Mouse (Mus musculus): ENCODE results near the gene Kti12. TPM values are rescaled to one million over a fixed set of nuclear protein-coding genes. Genes with fewer than 3 reads are reported as not detected.

Kti12 gene
- polyA plus RNA-seq, 1 experiment from 2014 or later, result 24.7 TPM

DNA sequence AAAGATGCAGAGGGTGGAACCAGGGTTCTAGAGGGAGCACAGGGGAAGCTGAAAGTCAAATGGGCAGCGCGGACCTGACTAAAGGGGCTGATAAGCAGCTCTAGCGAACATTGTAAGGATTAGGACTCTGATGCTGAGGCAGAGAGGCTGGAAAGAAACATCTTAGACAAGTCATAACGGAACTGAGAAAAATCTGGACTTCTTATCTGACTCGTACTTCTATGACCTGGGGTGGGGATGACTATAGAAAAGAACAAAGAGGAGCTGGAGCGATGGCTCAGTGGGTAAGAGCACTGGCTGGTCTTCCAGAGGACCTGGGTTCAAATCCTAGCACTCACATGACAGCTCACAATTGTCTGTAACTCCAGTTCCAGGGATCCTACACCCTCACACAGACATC is 30.3 kb downstream of the Kti12 start:
- 81% methylated on average over 6 of the region's 6 CpGs for WGBS
- no peaks in the 10 kb centered on the region for H3K27me3 ChIP-seq
- H3K9ac ChIP-seq, result no peak overlapping the region
- H3K36me3 ChIP-seq, result no peaks in the 10 kb centered on the region
- H3K4me1 ChIP-seq (replicated peaks), result peaks cover 13% of the 10 kb centered on the region; the same call in 1 of the 2 replicates
- no peak overlapping the region for H3K4me3 ChIP-seq
- H3K27ac ChIP-seq (replicated peaks), result no peak overlapping the region
- no peaks in the 10 kb centered on the region for H3K9me3 ChIP-seq
- ATAC-seq (ENCODE audit: low FRiP score, low read depth), result no peak
- no peak overlapping the region for H3K4me2 ChIP-seq

DNA sequence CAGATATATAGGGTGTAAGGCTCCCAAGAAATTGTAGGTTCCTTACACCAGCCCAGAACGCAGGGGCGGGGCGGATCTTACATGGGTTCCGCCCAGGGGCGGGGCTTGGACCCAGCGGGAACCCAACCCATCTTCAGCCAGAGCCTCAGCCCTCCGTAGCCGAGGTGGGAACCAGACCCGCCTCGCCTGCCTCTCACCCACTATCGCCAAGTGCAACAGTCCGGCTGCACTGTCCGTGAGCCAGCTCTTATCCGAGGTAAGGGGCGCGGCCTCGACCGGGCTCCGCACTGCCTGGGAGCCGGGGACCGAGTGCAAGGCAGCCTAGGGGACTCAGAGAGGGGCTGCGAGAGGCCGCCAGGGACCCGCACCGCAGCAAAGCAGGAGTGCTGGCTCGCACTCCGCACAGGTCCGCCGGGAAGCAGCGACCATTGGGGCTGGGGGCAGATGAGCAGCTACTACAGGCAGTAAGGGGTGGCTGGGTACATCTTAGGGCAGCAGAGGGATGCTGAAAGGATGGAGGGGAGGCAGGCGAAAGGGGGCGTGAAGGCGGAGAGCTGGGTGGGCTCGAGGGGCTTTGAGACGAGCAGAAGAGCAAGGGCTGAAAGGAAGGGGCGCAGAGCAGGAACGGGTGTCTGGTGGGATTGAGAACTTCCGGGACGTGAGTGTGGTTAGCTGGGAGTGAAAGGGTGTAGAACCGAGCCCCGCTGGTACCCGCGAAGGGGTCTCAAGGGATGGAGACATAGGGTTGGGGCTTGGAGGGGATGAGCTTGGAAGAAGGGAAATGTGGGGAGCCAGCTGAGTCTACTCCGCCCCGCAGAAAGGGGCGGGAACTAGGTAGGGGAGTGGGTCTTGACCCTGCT is 31.6 kb downstream of the Kti12 start, which contains the start of gene Rab3b:
TSS of gene Rab3b (plus strand) at position 101 of the 860 bp plus-strand sequence.
- peak within 1 kb of the TSS; percentile 77 for H3K27ac ChIP-seq (replicated peaks)
- under 1% methylated on average over 46 of the region's 46 CpGs for WGBS
- no peaks in the 10 kb centered on the region for H3K27me3 ChIP-seq
- H3K9me3 ChIP-seq, result no peaks in the 10 kb centered on the region
- H3K4me2 ChIP-seq, result peak within 1 kb of the TSS; percentile 85
- peak within 1 kb of the TSS; percentile 71 for H3K4me3 ChIP-seq
- H3K36me3 ChIP-seq, result no peaks in the 10 kb centered on the region
- H3K4me1 ChIP-seq (replicated peaks), result peaks cover 13% of the 10 kb centered on the region
- peak within 1 kb of the TSS; percentile 70 for H3K9ac ChIP-seq
- peak; percentile 93 for ATAC-seq (ENCODE audit: low FRiP score, low read depth)

GRCm38 (mm10) chr4:108883815-108884214 is 36.2 kb downstream of the Kti12 start:
- Histone ChIP-seq H3K36me3 (no peaks in the 10 kb centered on the region), H3K9me3 (no peaks in the 10 kb centered on the region), H3K4me1 (replicated peaks) (peaks cover 10% of the 10 kb centered on the region), H3K27ac (replicated peaks) (no peak overlapping the region), H3K9ac (no peak overlapping the region), H3K4me3 (no peak overlapping the region), H3K27me3 (no peaks in the 10 kb centered on the region), H3K4me2 (no peak overlapping the region)
- no peak for ATAC-seq (ENCODE audit: low FRiP score, low read depth)
- 53% methylated on average over 13 of the region's 13 CpGs for WGBS

DNA sequence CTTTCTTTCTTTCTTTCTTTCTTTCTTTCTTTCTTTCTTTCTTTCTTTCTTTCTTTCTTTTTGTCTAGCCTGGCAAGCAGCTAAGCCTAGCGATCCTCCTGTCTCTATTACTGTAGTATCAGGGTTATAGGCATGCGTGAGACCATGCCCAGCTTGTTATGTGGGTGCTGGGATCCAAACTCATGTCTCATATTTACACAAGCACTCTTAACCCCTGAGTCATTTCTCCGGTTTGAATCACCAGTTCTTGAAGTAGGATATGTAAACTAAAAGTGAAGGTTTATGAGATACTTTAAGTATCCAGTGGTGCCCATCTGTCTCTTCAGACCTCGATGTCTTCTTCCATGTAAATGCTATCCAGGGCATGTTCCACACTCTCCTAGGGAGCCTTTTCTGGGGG is 39.9 kb downstream of the Kti12 start:
- H3K9me3 ChIP-seq, result no peaks in the 10 kb centered on the region
- 91% methylated on average over 4 of the region's 4 CpGs for WGBS
- no peaks in the 10 kb centered on the region; the same call in 1 of the 2 replicates for H3K4me1 ChIP-seq (replicated peaks)
- H3K27me3 ChIP-seq, result no peaks in the 10 kb centered on the region
- H3K9ac ChIP-seq, result no peak overlapping the region
- no peaks in the 10 kb centered on the region for H3K36me3 ChIP-seq
- H3K27ac ChIP-seq (replicated peaks), result no peak overlapping the region
- no peak overlapping the region for H3K4me2 ChIP-seq
- no peak overlapping the region for H3K4me3 ChIP-seq
- no peak for ATAC-seq (ENCODE audit: low FRiP score, low read depth)

- H3K4me2 ChIP-seq, result no peak overlapping the region
Measured at GRCm38 (mm10) chr4:108890876-108891275, 43.3 kb downstream of the Kti12 start.

More at GRCm38 (mm10) chr4:108890876-108891275, 43.3 kb downstream of the Kti12 start:
- Histone ChIP-seq H3K27me3 (no peaks in the 10 kb centered on the region), H3K4me3 (no peak overlapping the region), H3K27ac (replicated peaks) (no peak overlapping the region), H3K4me1 (replicated peaks) (no peaks in the 10 kb centered on the region), H3K9ac (no peak overlapping the region), H3K36me3 (no peaks in the 10 kb centered on the region), H3K9me3 (no peaks in the 10 kb centered on the region)
- 80% methylated on average over 6 of the region's 6 CpGs for WGBS
- ATAC-seq (ENCODE audit: low FRiP score, low read depth), result no peak

Other genes starting within 250 kb of the Kti12 start
- 19.5 and 20.3 TPM in 2 replicates for gene Cc2d1b, start 227.8 kb upstream of the Kti12 start, polyA plus RNA-seq (2015; fragmentation: Nextera tagmentation; extraction: Ambion mirVana)
- gene 3110021N24Rik, start 128.1 kb upstream of the Kti12 start, polyA plus RNA-seq (2015; fragmentation: Nextera tagmentation; extraction: Ambion mirVana), result 1.7 and 1.9 TPM in 2 replicates
- gene Zfyve9, start 67.0 kb upstream of the Kti12 start, polyA plus RNA-seq (2015; fragmentation: Nextera tagmentation; extraction: Ambion mirVana), result 5.2 and 6.6 TPM in 2 replicates
- 146 and 156 TPM in 2 replicates for gene Btf3l4, start 14.2 kb upstream of the Kti12 start, polyA plus RNA-seq (2015; fragmentation: Nextera tagmentation; extraction: Ambion mirVana)
- gene Txndc12, start 13.2 kb upstream of the Kti12 start, polyA plus RNA-seq (2015; fragmentation: Nextera tagmentation; extraction: Ambion mirVana), result 67.3 and 71.5 TPM in 2 replicates
- gene A730015C16Rik, start 834 bp downstream of the Kti12 start, polyA plus RNA-seq (2015; fragmentation: Nextera tagmentation; extraction: Ambion mirVana), result 0.97 and 1.1 TPM in 2 replicates
- gene Rab3b, start 31.3 kb downstream of the Kti12 start, polyA plus RNA-seq (2015; fragmentation: Nextera tagmentation; extraction: Ambion mirVana), result 176 and 193 TPM in 2 replicates
- gene Nrd1, start 152.9 kb downstream of the Kti12 start, polyA plus RNA-seq (2015; fragmentation: Nextera tagmentation; extraction: Ambion mirVana), result 71.5 and 73.6 TPM in 2 replicates